Mouse (Mus musculus) liver, embryonic 12.5 days (tissue): Measurements from ENCODE around the gene Stard3. TPM values are rescaled to one million over a fixed set of nuclear protein-coding genes. Genes with fewer than 3 reads are reported as not detected.
"Not testable (repeated sequence)": the region's sequence is repeated elsewhere in the genome, so short reads cannot be mapped to it uniquely, and the experiment has no call there.

Experiments used
- ATAC-seq: fragments of 200-750 bp; cut with Nextera tagmentation; 2 replicates; pipeline ENCODE4 v1.8.0; 2017; ENCODE audit warnings: moderate number of reproducible peaks, mild to moderate bottlenecking, moderate library complexity
- H3K27ac ChIP-seq: fragments of 300-500 bp; sonication (generic); 2 replicates; pipeline ENCODE4 v1.5.1; 2016; ENCODE audit warnings: mild to moderate bottlenecking
- H3K27me3 ChIP-seq: fragments of 300-500 bp; sonication (generic); replicated peaks from 2 replicates; pipeline ENCODE4 v1.6.1; 2016; ENCODE audit warnings: mild to moderate bottlenecking, moderate library complexity
- H3K36me3 ChIP-seq: fragments of 300-500 bp; sonication (generic); 2 replicates; pipeline ENCODE4 v1.6.1; 2016; ENCODE audit warnings: mild to moderate bottlenecking, moderate library complexity
- H3K4me1 ChIP-seq: fragments of 300-500 bp; sonication (generic); 2 replicates; pipeline ENCODE4 v1.6.1; 2016
- H3K4me2 ChIP-seq: fragments of 300-500 bp; sonication (generic); 2 replicates; pipeline ENCODE4 v1.6.1; 2016; ENCODE audit warnings: mild to moderate bottlenecking, moderate library complexity
- H3K4me3 ChIP-seq: fragments of 300-500 bp; sonication (generic); 2 replicates; pipeline ENCODE4 v1.5.1; 2016; ENCODE audit warnings: mild to moderate bottlenecking, moderate library complexity
- H3K9ac ChIP-seq: fragments of 300-500 bp; sonication (generic); 2 replicates; pipeline ENCODE4 v1.6.1; 2016; ENCODE audit warnings: mild to moderate bottlenecking, moderate library complexity
- H3K9me3 ChIP-seq: fragments of 300-500 bp; sonication (generic); replicated peaks from 2 replicates; pipeline ENCODE4 v1.6.1; 2016; ENCODE audit warnings: mild to moderate bottlenecking, moderate library complexity
- WGBS: fragments of 180-500 bp; shearing (Covaris S2); methylation state at CpG from one replicate; pipeline ENCODE4 v1.1.7; 2016; ENCODE audit not compliant: insufficient replicate concordance; 5-methylcytosine and 5-hydroxymethylcytosine counted together
- polyA plus RNA-seq: library from polyadenylated mRNA; unstranded; fragments of >200 nt; fragmentation: Nextera tagmentation; extraction: Ambion mirVana; gene quantifications from 2 replicates; pipeline ENCODE4 v1.2.1, GENCODE M21; 2016

Stard3 gene
- polyA plus RNA-seq, 1 experiment from 2014 or later, result 18.9 TPM

GRCm38 (mm10) chr11:98370588-98370987 lies 12.4 kb downstream of the Stard3 start:
- no peak overlapping the region for H3K4me3 ChIP-seq
- peaks cover 24% of the 10 kb centered on the region for H3K36me3 ChIP-seq
- no peaks in the 10 kb centered on the region for H3K27me3 ChIP-seq
- WGBS, result 83% methylated on average over 2 of the region's 2 CpGs
- H3K4me1 ChIP-seq, result no peaks in the 10 kb centered on the region
- no peak overlapping the region for H3K4me2 ChIP-seq
- no peak overlapping the region for H3K9ac ChIP-seq
- no peaks in the 10 kb centered on the region for H3K9me3 ChIP-seq
- ATAC-seq, result no peak
- no peak overlapping the region for H3K27ac ChIP-seq

- 67% methylated on average over 9 of the region's 10 CpGs for WGBS
- no peak for ATAC-seq
- no peak overlapping the region for H3K4me3 ChIP-seq
Measured at GRCm38 (mm10) chr11:98371556-98372240, 13.5 kb downstream of the Stard3 start.

GRCm38 (mm10) chr11:98372406-98372805 lies 14.2 kb downstream of the Stard3 start:
- Histone ChIP-seq H3K27ac (no peak overlapping the region), H3K27me3 (no peaks in the 10 kb centered on the region), H3K4me3 (no peak overlapping the region), H3K4me1 (no peaks in the 10 kb centered on the region), H3K9me3 (no peaks in the 10 kb centered on the region), H3K9ac (no peak overlapping the region), H3K4me2 (no peak overlapping the region), H3K36me3 (peaks cover 42% of the 10 kb centered on the region)
- ATAC-seq, result no peak
- 12% methylated on average over 2 of the region's 2 CpGs for WGBS

More at GRCm38 (mm10) chr11:98371556-98372240, 13.5 kb downstream of the Stard3 start:
- Histone ChIP-seq H3K27me3 (no peaks in the 10 kb centered on the region), H3K4me2 (no peak overlapping the region), H3K27ac (no peak overlapping the region), H3K9ac (no peak overlapping the region), H3K4me1 (no peaks in the 10 kb centered on the region), H3K9me3 (no peaks in the 10 kb centered on the region), H3K36me3 (peaks cover 35% of the 10 kb centered on the region)

- no peak for ATAC-seq
- H3K27ac ChIP-seq, result no peak overlapping the region
- H3K4me1 ChIP-seq, result no peaks in the 10 kb centered on the region
- no peak overlapping the region for H3K4me2 ChIP-seq
- H3K9ac ChIP-seq, result no peak overlapping the region
- peaks cover 50% of the 10 kb centered on the region for H3K36me3 ChIP-seq
- no peaks in the 10 kb centered on the region for H3K9me3 ChIP-seq
- 83% methylated on average over 6 of the region's 6 CpGs for WGBS
- H3K27me3 ChIP-seq, result no peaks in the 10 kb centered on the region
- no peak overlapping the region for H3K4me3 ChIP-seq
Measured at GRCm38 (mm10) chr11:98373244-98373643, 15.1 kb downstream of the Stard3 start.

GRCm38 (mm10) chr11:98374266-98374665 lies 16.1 kb downstream of the Stard3 start:
- Histone ChIP-seq H3K27me3 (no peaks in the 10 kb centered on the region), H3K36me3 (peaks cover 60% of the 10 kb centered on the region), H3K4me2 (no peak overlapping the region), H3K9ac (no peak overlapping the region), H3K27ac (no peak overlapping the region), H3K9me3 (no peaks in the 10 kb centered on the region), H3K4me3 (no peak overlapping the region), H3K4me1 (no peaks in the 10 kb centered on the region)
- no peak for ATAC-seq
- 72% methylated on average over 8 of the region's 8 CpGs for WGBS

GRCm38 (mm10) chr11:98376756-98377155 lies 18.6 kb downstream of the Stard3 start:
- Histone ChIP-seq H3K27ac (no peak overlapping the region), H3K4me3 (no peak overlapping the region), H3K9me3 (no peaks in the 10 kb centered on the region), H3K36me3 (peaks cover 77% of the 10 kb centered on the region), H3K9ac (no peak overlapping the region), H3K27me3 (no peaks in the 10 kb centered on the region), H3K4me1 (no peaks in the 10 kb centered on the region), H3K4me2 (no peak overlapping the region)
- 56% methylated on average over 5 of the region's 5 CpGs for WGBS
- no peak for ATAC-seq

GRCm38 (mm10) chr11:98377787-98378186 lies 19.6 kb downstream of the Stard3 start:
- peaks cover 76% of the 10 kb centered on the region for H3K36me3 ChIP-seq
- WGBS, result 72% methylated on average over 11 of the region's 11 CpGs
- no peaks in the 10 kb centered on the region for H3K27me3 ChIP-seq
- H3K27ac ChIP-seq, result no peak overlapping the region
- H3K4me3 ChIP-seq, result no peak overlapping the region
- H3K9me3 ChIP-seq, result no peaks in the 10 kb centered on the region
- no peaks in the 10 kb centered on the region for H3K4me1 ChIP-seq
- ATAC-seq, result no peak
- H3K9ac ChIP-seq, result no peak overlapping the region
- no peak overlapping the region for H3K4me2 ChIP-seq

GRCm38 (mm10) chr11:98379379-98379778 lies 21.2 kb downstream of the Stard3 start:
- ATAC-seq, result no peak
- H3K36me3 ChIP-seq, result peaks cover 66% of the 10 kb centered on the region
- no peaks in the 10 kb centered on the region for H3K4me1 ChIP-seq
- no peak overlapping the region for H3K9ac ChIP-seq
- H3K9me3 ChIP-seq, result no peaks in the 10 kb centered on the region
- H3K4me3 ChIP-seq, result no peak overlapping the region
- no peak overlapping the region for H3K27ac ChIP-seq
- peaks cover 16% of the 10 kb centered on the region for H3K27me3 ChIP-seq
- WGBS, result 71% methylated on average over 7 of the region's 7 CpGs
- no peak overlapping the region for H3K4me2 ChIP-seq

- Histone ChIP-seq H3K9me3 (no peaks in the 10 kb centered on the region), H3K27me3 (peaks cover 23% of the 10 kb centered on the region), H3K27ac (no peak overlapping the region), H3K9ac (no peak overlapping the region), H3K4me2 (no peak overlapping the region), H3K4me3 (no peak overlapping the region), H3K4me1 (no peaks in the 10 kb centered on the region), H3K36me3 (peaks cover 59% of the 10 kb centered on the region)
- WGBS, result 77% methylated on average over 6 of the region's 6 CpGs
- ATAC-seq, result no peak
Measured at GRCm38 (mm10) chr11:98380106-98380505, 21.9 kb downstream of the Stard3 start.

- Histone ChIP-seq H3K4me1 (no peaks in the 10 kb centered on the region), H3K36me3 (peaks cover 43% of the 10 kb centered on the region), H3K9ac (no peak overlapping the region), H3K4me2 (no peak overlapping the region), H3K27me3 (peaks cover 38% of the 10 kb centered on the region), H3K4me3 (no peak overlapping the region), H3K27ac (no peak overlapping the region), H3K9me3 (no peaks in the 10 kb centered on the region)
- ATAC-seq, result no peak
- 81% methylated on average over 2 of the region's 2 CpGs for WGBS
Measured at GRCm38 (mm10) chr11:98381651-98382050, 23.5 kb downstream of the Stard3 start.

- not testable (repeated sequence) for H3K27ac ChIP-seq, H3K4me1 ChIP-seq, H3K4me3 ChIP-seq, H3K9ac ChIP-seq, H3K4me2 ChIP-seq, H3K9me3 ChIP-seq, ATAC-seq
- peaks cover 36% of the 10 kb centered on the region for H3K36me3 ChIP-seq
- H3K27me3 ChIP-seq, result peaks cover 46% of the 10 kb centered on the region
- 37% methylated on average over 2 of the region's 2 CpGs for WGBS
Measured at GRCm38 (mm10) chr11:98382405-98382804, 24.2 kb downstream of the Stard3 start.

- 54% methylated on average over 14 of the region's 14 CpGs for WGBS
- peaks cover 56% of the 10 kb centered on the region for H3K27me3 ChIP-seq
- no peak within 1 kb of the TSS for H3K4me2 ChIP-seq
- ATAC-seq, result no peak
- peaks cover 25% of the 10 kb centered on the region for H3K36me3 ChIP-seq
- H3K27ac ChIP-seq, result no peak within 1 kb of the TSS
- H3K4me1 ChIP-seq, result no peaks in the 10 kb centered on the region
- no peak within 1 kb of the TSS for H3K4me3 ChIP-seq
- H3K9me3 ChIP-seq, result no peaks in the 10 kb centered on the region
- no peak within 1 kb of the TSS for H3K9ac ChIP-seq
Measured at GRCm38 (mm10) chr11:98383261-98384030, 25.3 kb downstream of the Stard3 start, which contains the start of gene Tcap. Gene Tcap (plus strand): TSS chr11:98383811.
